Mouse (Mus musculus) forebrain, embryonic 11.5 days (tissue): Measurements from ENCODE around the gene Mlh3. TPM values are rescaled to one million over a fixed set of nuclear protein-coding genes. Genes with fewer than 3 reads are reported as not detected.

ENCODE experiments used
- ATAC-seq: fragments of 200-750 bp; cut with Nextera tagmentation; replicated peaks from 2 replicates; pipeline ENCODE4 v1.8.0; 2017; ENCODE audit warnings: moderate TSS enrichment; ENCODE audit not compliant: low FRiP score
- DNase-seq: peaks from one replicate; pipeline ENCODE4 v3.0.0-alpha.2; 2017; ENCODE audit warnings: low spot score
- H3K27ac ChIP-seq: fragments of 300-500 bp; sonication (generic); 2 replicates; pipeline ENCODE4 v1.5.1; 2014; ENCODE audit warnings: low read depth, low read length
- H3K27me3 ChIP-seq: fragments of 300-500 bp; sonication (generic); 2 replicates; pipeline ENCODE4 v1.6.1; 2014; ENCODE audit warnings: mild to moderate bottlenecking, low read length, mixed read lengths; ENCODE audit not compliant: control insufficient read depth, insufficient read depth
- H3K36me3 ChIP-seq: fragments of 300-500 bp; sonication (generic); 2 replicates; pipeline ENCODE4 v1.6.1; 2014; ENCODE audit warnings: mild to moderate bottlenecking, low read length, moderate library complexity, mixed read lengths; ENCODE audit not compliant: control insufficient read depth, insufficient read depth
- H3K4me1 ChIP-seq: fragments of 300-500 bp; sonication (generic); replicated peaks from 2 replicates; pipeline ENCODE4 v1.6.1; 2014; ENCODE audit warnings: low read length, mixed read lengths; ENCODE audit not compliant: control insufficient read depth, insufficient read depth
- H3K4me2 ChIP-seq: fragments of 300-500 bp; sonication (generic); 2 replicates; pipeline ENCODE4 v1.6.1; 2014; ENCODE audit warnings: low read depth, mild to moderate bottlenecking, low read length, moderate library complexity, mixed read lengths; ENCODE audit not compliant: severe bottlenecking
- H3K4me3 ChIP-seq: fragments of 300-500 bp; sonication (generic); 2 replicates; pipeline ENCODE4 v1.5.1; 2014; ENCODE audit warnings: low read depth, low read length
- H3K9ac ChIP-seq: fragments of 300-500 bp; sonication (generic); 2 replicates; pipeline ENCODE4 v1.6.1; 2014; ENCODE audit warnings: low read length
- H3K9me3 ChIP-seq: fragments of 300-500 bp; sonication (generic); 2 replicates; pipeline ENCODE4 v1.6.1; 2016; ENCODE audit warnings: low read length, mixed read lengths; ENCODE audit not compliant: control insufficient read depth
- WGBS: fragments of 180-500 bp; shearing (Covaris S2); extraction: QIAGEN DNeasy Blood & Tissue Kit; methylation state at CpG from one replicate; pipeline ENCODE4 v1.1.7; 2014; 5-methylcytosine and 5-hydroxymethylcytosine counted together
- polyA plus RNA-seq: library from polyadenylated mRNA; unstranded; fragments of >200 nt; fragmentation: Nextera tagmentation; extraction: Ambion mirVana; gene quantifications from 2 replicates; pipeline ENCODE4 v1.2.1, GENCODE M21; 2014

Mlh3 gene
- polyA plus RNA-seq, 1 experiment from 2014 or later = 9.8 TPM

- WGBS = 94% methylated on average over 10 of the region's 10 CpGs
These were observed 8.5 kb upstream of the Mlh3 start for GRCm38 (mm10) chr12:85278919-85279318.

DNA sequence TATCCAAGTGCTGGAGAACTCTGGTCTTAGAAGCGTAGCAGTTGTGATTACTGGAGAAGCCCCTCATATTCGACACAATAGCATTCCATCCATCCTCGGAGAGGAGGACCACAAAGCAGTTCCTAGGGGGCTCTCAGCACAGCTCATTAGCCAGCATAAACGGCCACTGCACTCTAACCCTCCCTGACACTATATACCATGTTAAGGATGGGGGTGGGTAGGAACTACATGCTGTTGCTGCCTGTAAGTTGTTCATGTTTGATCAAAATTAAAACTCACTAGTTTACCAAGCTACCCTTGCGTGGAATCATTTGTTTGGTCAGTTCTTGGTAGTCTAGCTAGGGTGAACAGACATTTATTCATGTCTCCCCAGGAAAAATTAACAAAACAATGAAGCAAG lies 5.9 kb upstream of the Mlh3 start:
- Histone ChIP-seq H3K27ac (no peak overlapping the region), H3K27me3 (no peaks in the 10 kb centered on the region), H3K4me3 (no peak overlapping the region), H3K4me2 (no peak overlapping the region), H3K9me3 (no peaks in the 10 kb centered on the region), H3K4me1 (peaks cover 3% of the 10 kb centered on the region; the same call in 1 of the 2 replicates), H3K9ac (no peak overlapping the region), H3K36me3 (peaks cover 4% of the 10 kb centered on the region; the same call in 1 of the 2 replicates)
- DNase-seq = no peak
- ATAC-seq = no peak
- WGBS = 72% methylated on average over 5 of the region's 5 CpGs

More at GRCm38 (mm10) chr12:85278919-85279318, 8.5 kb upstream of the Mlh3 start:
- no peak overlapping the region for H3K27ac ChIP-seq
- H3K4me3 ChIP-seq = no peak overlapping the region
- H3K27me3 ChIP-seq = no peaks in the 10 kb centered on the region
- H3K9me3 ChIP-seq = no peaks in the 10 kb centered on the region
- H3K36me3 ChIP-seq = peaks cover 4% of the 10 kb centered on the region; the same call in 1 of the 2 replicates
- peaks cover 3% of the 10 kb centered on the region; the same call in 1 of the 2 replicates for H3K4me1 ChIP-seq
- H3K4me2 ChIP-seq = no peak overlapping the region
- DNase-seq (no peak), ATAC-seq (no peak)
- no peak overlapping the region for H3K9ac ChIP-seq

DNA sequence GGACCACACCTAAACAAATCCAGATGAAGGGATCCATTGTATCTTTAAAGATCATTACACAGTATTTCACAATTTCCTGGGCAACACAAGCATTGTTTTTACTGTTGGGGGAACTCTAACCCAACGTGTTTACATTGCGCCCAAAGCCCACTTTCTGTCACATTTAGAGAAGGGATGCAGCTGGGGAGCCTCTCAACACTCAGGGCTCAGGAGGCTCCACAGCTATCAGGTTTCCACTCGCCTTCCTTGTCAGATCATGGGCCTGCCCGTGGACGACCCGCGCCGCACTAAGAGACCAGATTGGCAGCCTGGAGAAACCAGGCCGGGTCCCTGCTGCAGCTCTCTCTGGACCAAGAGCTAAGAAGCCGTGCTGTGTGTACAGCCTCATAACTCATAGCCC lies 3.1 kb upstream of the Mlh3 start:
- H3K4me2 ChIP-seq = no peak overlapping the region
- no peak overlapping the region for H3K27ac ChIP-seq
- H3K9ac ChIP-seq = no peak overlapping the region
- H3K4me1 ChIP-seq = no peaks in the 10 kb centered on the region; the same call in 1 of the 2 replicates
- H3K27me3 ChIP-seq = no peaks in the 10 kb centered on the region
- H3K36me3 ChIP-seq = peaks cover 4% of the 10 kb centered on the region; the same call in 1 of the 2 replicates
- 79% methylated on average over 10 of the region's 10 CpGs for WGBS
- H3K9me3 ChIP-seq = no peaks in the 10 kb centered on the region
- ATAC-seq = no peak
- no peak for DNase-seq
- no peak overlapping the region for H3K4me3 ChIP-seq

GRCm38 (mm10) chr12:85271843-85272206 lies 1.4 kb upstream of the Mlh3 start:
- H3K9me3 ChIP-seq = no peaks in the 10 kb centered on the region
- no peaks in the 10 kb centered on the region for H3K27me3 ChIP-seq
- H3K4me3 ChIP-seq = no peak overlapping the region
- peaks cover 4% of the 10 kb centered on the region; the same call in 1 of the 2 replicates for H3K36me3 ChIP-seq
- H3K4me2 ChIP-seq = no peak overlapping the region
- no peak overlapping the region for H3K9ac ChIP-seq
- WGBS = 80% methylated on average over 4 of the region's 4 CpGs
- no peak for DNase-seq
- H3K27ac ChIP-seq = no peak overlapping the region
- no peaks in the 10 kb centered on the region; the same call in 1 of the 2 replicates for H3K4me1 ChIP-seq
- no peak for ATAC-seq

DNA sequence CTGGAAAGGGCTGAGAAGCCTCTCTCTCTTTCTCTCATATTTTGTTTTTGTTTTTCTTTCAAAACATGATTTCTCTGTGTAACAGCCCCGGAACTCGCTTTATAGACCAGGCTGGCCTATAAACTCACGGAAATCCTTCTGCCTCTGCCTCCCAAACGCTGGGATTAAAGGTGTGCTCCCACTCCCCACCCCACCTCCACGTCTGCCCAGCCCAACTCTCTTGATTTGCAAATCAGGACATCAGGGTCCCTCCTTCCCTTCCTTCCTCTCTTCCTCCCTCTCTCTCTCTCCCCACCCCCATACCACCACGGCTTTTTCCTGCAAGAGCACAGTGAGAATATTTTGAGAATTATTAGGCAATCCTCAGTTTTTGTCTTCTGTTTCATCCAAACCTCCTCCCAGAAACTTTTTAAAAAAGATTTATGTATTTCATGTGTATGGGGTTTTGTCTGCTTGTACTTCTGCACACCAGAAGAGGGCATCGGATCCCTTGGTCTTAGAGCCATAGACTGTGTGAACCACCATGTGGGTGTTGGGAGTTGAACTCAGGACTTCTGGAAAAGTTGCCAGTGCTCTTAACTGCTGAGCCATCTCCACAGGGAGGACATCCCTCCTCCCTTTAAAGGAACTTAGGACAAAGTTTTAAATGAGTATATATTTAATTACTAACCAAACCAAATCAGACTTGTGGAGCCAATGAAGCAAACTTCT lies 888 bp upstream of the Mlh3 start:
- H3K9me3 ChIP-seq = no peaks in the 10 kb centered on the region
- H3K27me3 ChIP-seq = no peaks in the 10 kb centered on the region
- DNase-seq (no peak), ATAC-seq (no peak)
- H3K9ac ChIP-seq = no peak overlapping the region
- WGBS = 80% methylated on average over 7 of the region's 7 CpGs
- no peaks in the 10 kb centered on the region; the same call in 1 of the 2 replicates for H3K4me1 ChIP-seq
- no peak overlapping the region for H3K27ac ChIP-seq
- peaks cover 4% of the 10 kb centered on the region; the same call in 1 of the 2 replicates for H3K36me3 ChIP-seq
- H3K4me2 ChIP-seq = no peak overlapping the region
- no peak overlapping the region for H3K4me3 ChIP-seq

DNA sequence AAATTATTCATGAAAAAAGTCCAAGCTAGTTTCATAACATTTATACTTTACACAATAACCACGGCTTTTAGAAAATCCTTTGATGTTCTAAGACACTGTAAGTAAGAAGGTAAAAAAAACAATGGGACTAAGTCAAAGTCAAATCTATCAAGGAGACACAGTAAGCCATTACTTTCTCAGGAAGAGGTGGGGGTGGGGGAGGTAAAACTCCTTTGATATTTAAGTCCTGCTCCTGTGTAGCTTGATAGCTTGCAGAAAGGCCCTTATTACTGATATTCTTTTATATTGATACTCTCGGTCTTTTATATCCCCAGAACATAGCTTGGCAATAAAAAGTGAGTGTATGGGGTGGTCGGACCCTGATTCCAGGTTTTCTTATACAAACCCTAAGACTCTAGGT lies 578 bp downstream of the Mlh3 start:
- Histone ChIP-seq H3K4me1 (no peaks in the 10 kb centered on the region; the same call in 1 of the 2 replicates), H3K27me3 (no peaks in the 10 kb centered on the region), H3K4me3 (peak overlapping the region; percentile 52), H3K9ac (peak overlapping the region; percentile 78), H3K36me3 (peaks cover 2% of the 10 kb centered on the region; the same call in 1 of the 2 replicates), H3K4me2 (peak overlapping the region; percentile 63), H3K9me3 (no peaks in the 10 kb centered on the region), H3K27ac (peak overlapping the region; percentile 84)
- 0 out of 2 replicates have a peak, but pooled peaks have one; percentile 7 for ATAC-seq
- no peak for DNase-seq
- WGBS = 54% methylated on average over 3 of the region's 3 CpGs

- ATAC-seq (no peak), DNase-seq (no peak)
- H3K4me3 ChIP-seq = no peak overlapping the region
- H3K27ac ChIP-seq = no peak overlapping the region
- no peaks in the 10 kb centered on the region; the same call in 1 of the 2 replicates for H3K4me1 ChIP-seq
- WGBS = 92% methylated on average over 3 of the region's 3 CpGs
- no peaks in the 10 kb centered on the region for H3K27me3 ChIP-seq
- no peaks in the 10 kb centered on the region for H3K9me3 ChIP-seq
- H3K9ac ChIP-seq = no peak overlapping the region
- no peak overlapping the region for H3K4me2 ChIP-seq
- no peaks in the 10 kb centered on the region for H3K36me3 ChIP-seq
These were observed 4.2 kb downstream of the Mlh3 start for GRCm38 (mm10) chr12:85266248-85266647.

GRCm38 (mm10) chr12:85264940-85265339 lies 5.5 kb downstream of the Mlh3 start:
- Histone ChIP-seq H3K27me3 (no peaks in the 10 kb centered on the region), H3K27ac (no peak overlapping the region), H3K9me3 (no peaks in the 10 kb centered on the region), H3K4me2 (no peak overlapping the region), H3K4me1 (no peaks in the 10 kb centered on the region; the same call in 1 of the 2 replicates), H3K9ac (no peak overlapping the region), H3K4me3 (no peak overlapping the region), H3K36me3 (no peaks in the 10 kb centered on the region)
- WGBS = 73% methylated on average over 7 of the region's 7 CpGs
- no peak for DNase-seq
- no peak for ATAC-seq

GRCm38 (mm10) chr12:85264531-85264930 lies 5.9 kb downstream of the Mlh3 start:
- no peaks in the 10 kb centered on the region for H3K27me3 ChIP-seq
- H3K4me2 ChIP-seq = no peak overlapping the region
- H3K36me3 ChIP-seq = no peaks in the 10 kb centered on the region
- WGBS = 93% methylated on average over 8 of the region's 8 CpGs
- no peaks in the 10 kb centered on the region for H3K4me1 ChIP-seq
- H3K9me3 ChIP-seq = no peaks in the 10 kb centered on the region
- H3K4me3 ChIP-seq = no peak overlapping the region
- ATAC-seq (no peak), DNase-seq (no peak)
- H3K27ac ChIP-seq = no peak overlapping the region
- no peak overlapping the region for H3K9ac ChIP-seq
